Mouse (Mus musculus): ENCODE data around the gene Caln1. TPM values are rescaled to one million over a fixed set of nuclear protein-coding genes. Genes with fewer than 3 reads are reported as not detected.

Caln1 gene
- polyA plus RNA-seq, 1 experiment = not detected

- Histone ChIP-seq H3K9me3 (peaks cover 1% of the 10 kb centered on the region; the same call in 1 of the 2 replicates), H3K36me3 (replicated peaks; ENCODE audit: low read length) (no peaks in the 10 kb centered on the region), H3K27me3 (replicated peaks) (peaks cover 7% of the 10 kb centered on the region), H3K4me1 (no peaks in the 10 kb centered on the region), H3K4me3 (replicated peaks) (no peak within 1 kb of the TSS)
- TF ChIP-seq GATA1 (IDR thresholded peaks at IDR 0.05; ENCODE audit: borderline replicate concordance, low read length) (no peak), FLI1 (IDR thresholded peaks at IDR 0.05; ENCODE audit: low read length) (no peak)
These were observed 15.1 kb downstream of the Caln1 start, which contains the start of gene A330070K13Rik for GRCm38 (mm10) chr5:130384222-130384912. Gene A330070K13Rik (minus strand): TSS chr5:130384631.

GRCm38 (mm10) chr5:130386418-130386817, 17.2 kb downstream of the Caln1 start:
- peaks cover 7% of the 10 kb centered on the region for H3K27me3 ChIP-seq (replicated peaks)
- TF ChIP-seq FLI1 (IDR thresholded peaks at IDR 0.05; ENCODE audit: low read length) (no peak), GATA1 (IDR thresholded peaks at IDR 0.05; ENCODE audit: borderline replicate concordance, low read length) (no peak)

GRCm38 (mm10) chr5:130393618-130394355, 24.5 kb downstream of the Caln1 start:
- Histone ChIP-seq H3K4me1 (no peaks in the 10 kb centered on the region), H3K9me3 (peaks cover 22% of the 10 kb centered on the region), H3K36me3 (replicated peaks; ENCODE audit: low read length) (no peaks in the 10 kb centered on the region), H3K4me3 (replicated peaks) (no peak overlapping the region), H3K27me3 (replicated peaks) (no peaks in the 10 kb centered on the region)
- TF ChIP-seq GATA1 (IDR thresholded peaks at IDR 0.05; ENCODE audit: borderline replicate concordance, low read length) = no peak
- TF ChIP-seq FLI1 (IDR thresholded peaks at IDR 0.05; ENCODE audit: low read length) = no peak

More at GRCm38 (mm10) chr5:130386418-130386817, 17.2 kb downstream of the Caln1 start:
- Histone ChIP-seq H3K36me3 (replicated peaks; ENCODE audit: low read length) (no peaks in the 10 kb centered on the region), H3K4me3 (replicated peaks) (no peak overlapping the region), H3K4me1 (no peaks in the 10 kb centered on the region), H3K9me3 (peaks cover 7% of the 10 kb centered on the region; the same call in 1 of the 2 replicates)

- TF ChIP-seq GATA1 (IDR thresholded peaks at IDR 0.05; ENCODE audit: borderline replicate concordance, low read length) (no peak), FLI1 (IDR thresholded peaks at IDR 0.05; ENCODE audit: low read length) (no peak)
- Histone ChIP-seq H3K4me3 (replicated peaks) (no peak overlapping the region), H3K9me3 (peaks cover 28% of the 10 kb centered on the region), H3K27me3 (replicated peaks) (no peaks in the 10 kb centered on the region), H3K4me1 (no peaks in the 10 kb centered on the region), H3K36me3 (replicated peaks; ENCODE audit: low read length) (no peaks in the 10 kb centered on the region)
These were observed 25.1 kb downstream of the Caln1 start for GRCm38 (mm10) chr5:130394386-130394785.

- H3K27me3 ChIP-seq (replicated peaks) = no peaks in the 10 kb centered on the region
- H3K4me1 ChIP-seq = no peaks in the 10 kb centered on the region
- H3K4me3 ChIP-seq (replicated peaks) = no peak overlapping the region
- TF ChIP-seq GATA1 (IDR thresholded peaks at IDR 0.05; ENCODE audit: borderline replicate concordance, low read length) (no peak), FLI1 (IDR thresholded peaks at IDR 0.05; ENCODE audit: low read length) (no peak)
- no peaks in the 10 kb centered on the region for H3K36me3 ChIP-seq (replicated peaks; ENCODE audit: low read length)
- peaks cover 33% of the 10 kb centered on the region for H3K9me3 ChIP-seq
These were observed 25.9 kb downstream of the Caln1 start for GRCm38 (mm10) chr5:130395142-130395541.

GRCm38 (mm10) chr5:130400136-130400917, 31.1 kb downstream of the Caln1 start:
- H3K9me3 ChIP-seq = peaks cover 55% of the 10 kb centered on the region
- no peak for TF ChIP-seq GATA1 (IDR thresholded peaks at IDR 0.05; ENCODE audit: borderline replicate concordance, low read length)
- TF ChIP-seq FLI1 (IDR thresholded peaks at IDR 0.05; ENCODE audit: low read length) = no peak
- no peaks in the 10 kb centered on the region for H3K27me3 ChIP-seq (replicated peaks)
- H3K4me3 ChIP-seq (replicated peaks) = no peak overlapping the region
- H3K36me3 ChIP-seq (replicated peaks; ENCODE audit: low read length) = no peaks in the 10 kb centered on the region
- no peaks in the 10 kb centered on the region for H3K4me1 ChIP-seq

GRCm38 (mm10) chr5:130405201-130405600, 35.9 kb downstream of the Caln1 start:
- no peak for TF ChIP-seq GATA1 (IDR thresholded peaks at IDR 0.05; ENCODE audit: borderline replicate concordance, low read length)
- no peak for TF ChIP-seq FLI1 (IDR thresholded peaks at IDR 0.05; ENCODE audit: low read length)
- H3K4me3 ChIP-seq (replicated peaks) = no peak overlapping the region
- no peaks in the 10 kb centered on the region for H3K4me1 ChIP-seq
- no peaks in the 10 kb centered on the region for H3K27me3 ChIP-seq (replicated peaks)
- H3K9me3 ChIP-seq = peaks cover 53% of the 10 kb centered on the region
- H3K36me3 ChIP-seq (replicated peaks; ENCODE audit: low read length) = no peaks in the 10 kb centered on the region

GRCm38 (mm10) chr5:130409706-130410105, 40.5 kb downstream of the Caln1 start:
- TF ChIP-seq FLI1 (IDR thresholded peaks at IDR 0.05; ENCODE audit: low read length) (no peak), GATA1 (IDR thresholded peaks at IDR 0.05; ENCODE audit: borderline replicate concordance, low read length) (no peak)
- no peaks in the 10 kb centered on the region for H3K27me3 ChIP-seq (replicated peaks)
- H3K9me3 ChIP-seq = peaks cover 66% of the 10 kb centered on the region

GRCm38 (mm10) chr5:130411516-130411915, 42.3 kb downstream of the Caln1 start:
- no peaks in the 10 kb centered on the region for H3K27me3 ChIP-seq (replicated peaks)
- H3K4me3 ChIP-seq (replicated peaks) = peak overlapping the region; percentile 70
- TF ChIP-seq FLI1 (IDR thresholded peaks at IDR 0.05; ENCODE audit: low read length) (no peak), GATA1 (IDR thresholded peaks at IDR 0.05; ENCODE audit: borderline replicate concordance, low read length) (no peak)
- no peaks in the 10 kb centered on the region for H3K4me1 ChIP-seq
- no peaks in the 10 kb centered on the region for H3K36me3 ChIP-seq (replicated peaks; ENCODE audit: low read length)
- H3K9me3 ChIP-seq = peaks cover 60% of the 10 kb centered on the region

More at GRCm38 (mm10) chr5:130409706-130410105, 40.5 kb downstream of the Caln1 start:
- Histone ChIP-seq H3K4me3 (replicated peaks) (no peak overlapping the region), H3K4me1 (no peaks in the 10 kb centered on the region), H3K36me3 (replicated peaks; ENCODE audit: low read length) (no peaks in the 10 kb centered on the region)

Measured in megakaryocyte, embryonic 14.5 days (primary cell).